In genomic region chr1:77338346-77338745, GRCm38 (mm10) we compare ENCODE assay signal across 29 mouse cellular contexts.
DNase-seq lines count a peak whose midpoint lies in the region; ATAC-seq and TF ChIP-seq lines count a peak whose summit lies in the region.
"Had no signal": no experiment of that assay in that cellular context is flagged by ENCODE, and none has a peak within 500 bp of the region (broad histone marks: within the 10 kb centered on the region; RNA-seq: fewer than 3 reads in every experiment).

No protein-coding gene starts in this region.

- peaks cover 19% of the 10 kb centered on the region for H3K4me1 ChIP-seq in embryonic facial prominence, embryonic 13.5 days
- peaks cover 36% of the 10 kb centered on the region for H3K4me1 ChIP-seq in limb, embryonic 10.5 days
- peaks cover 24% of the 10 kb centered on the region for H3K4me1 ChIP-seq in kidney, embryonic 15.5 days
- no peaks in the 10 kb centered on the region for H3K4me1 ChIP-seq in hindbrain, embryonic 16.5 days (ENCODE audit: control insufficient read depth, insufficient read depth, low read depth, low read length)
- H3K4me1 ChIP-seq: hindbrain, embryonic 13.5 days; neural tube, embryonic 12.5 days had no signal

- H3K36me3 ChIP-seq in embryonic facial prominence, embryonic 13.5 days, result no peaks in the 10 kb centered on the region
- H3K36me3 ChIP-seq in limb, embryonic 10.5 days, result no peaks in the 10 kb centered on the region
- no peaks in the 10 kb centered on the region for H3K36me3 ChIP-seq in kidney, embryonic 15.5 days
- no peaks in the 10 kb centered on the region for H3K36me3 ChIP-seq in hindbrain, embryonic 16.5 days (ENCODE audit: control insufficient read depth, insufficient read depth, low read length)
- H3K36me3 ChIP-seq: heart, embryonic 12.5 days; hindbrain, embryonic 13.5 days; limb, embryonic 15.5 days; neural tube, embryonic 12.5 days had no signal

- H3K27me3 ChIP-seq in embryonic facial prominence, embryonic 13.5 days, result no peaks in the 10 kb centered on the region
- no peaks in the 10 kb centered on the region for H3K27me3 ChIP-seq in limb, embryonic 10.5 days (ENCODE audit: low read depth, poor library complexity, severe bottlenecking)
- no peaks in the 10 kb centered on the region for H3K27me3 ChIP-seq in kidney, embryonic 15.5 days
- no peaks in the 10 kb centered on the region; the same call in 1 of the 2 replicates for H3K27me3 ChIP-seq in hindbrain, embryonic 16.5 days (replicated peaks; ENCODE audit: control insufficient read depth, insufficient read depth, low read length)
- H3K27me3 ChIP-seq: heart, embryonic 12.5 days; hindbrain, embryonic 13.5 days; limb, embryonic 15.5 days; neural tube, embryonic 12.5 days had no signal

- TF ChIP-seq POLR2A in brain, embryonic 14.5 days (IDR thresholded peaks at IDR 0.05; ENCODE audit: borderline replicate concordance, extremely low read depth, insufficient read depth, insufficient read length, poor library complexity, severe bottlenecking), result no peak

- no peak for ATAC-seq in embryonic facial prominence, embryonic 13.5 days (ENCODE audit: insufficient number of reproducible peaks, insufficient read depth, low FRiP score, low TSS enrichment, low read depth)
- ATAC-seq in kidney, embryonic 15.5 days (replicated peaks; ENCODE audit: low FRiP score), result no peak
- no peak for ATAC-seq in hindbrain, embryonic 16.5 days
- ATAC-seq: forebrain, embryonic 14.5 days; inflammation-experienced regulatory T-cells, adult 6 months had no signal

- H3K4me2 ChIP-seq in embryonic facial prominence, embryonic 13.5 days, result no peak overlapping the region
- H3K4me2 ChIP-seq in kidney, embryonic 15.5 days, result no peak overlapping the region
- no peak overlapping the region for H3K4me2 ChIP-seq in hindbrain, embryonic 16.5 days (ENCODE audit: low read length)
- H3K4me2 ChIP-seq: heart, embryonic 12.5 days; hindbrain, embryonic 13.5 days; limb, embryonic 15.5 days; neural tube, embryonic 12.5 days had no signal

- TF ChIP-seq CTCF in brain, embryonic 14.5 days (IDR thresholded peaks at IDR 0.05; ENCODE audit: borderline replicate concordance, extremely low read depth, insufficient read depth, insufficient read length), result no peak

- no peak overlapping the region for H3K9ac ChIP-seq in embryonic facial prominence, embryonic 13.5 days
- no peak overlapping the region for H3K9ac ChIP-seq in kidney, embryonic 15.5 days
- H3K9ac ChIP-seq in hindbrain, embryonic 16.5 days (ENCODE audit: low read depth, low read length), result no peak overlapping the region
- H3K9ac ChIP-seq: heart, embryonic 12.5 days; hindbrain, embryonic 13.5 days; limb, embryonic 15.5 days; liver, embryonic 14.5 days; neural tube, embryonic 12.5 days had no signal

- H3K4me3 ChIP-seq in embryonic facial prominence, embryonic 13.5 days, result no peak overlapping the region
- no peak overlapping the region for H3K4me3 ChIP-seq in limb, embryonic 10.5 days
- H3K4me3 ChIP-seq in kidney, embryonic 15.5 days (replicated peaks), result no peak overlapping the region
- H3K4me3 ChIP-seq in hindbrain, embryonic 16.5 days (ENCODE audit: low read length), result no peak overlapping the region
- H3K4me3 ChIP-seq: gastrocnemius, adult 2 months; heart, adult 2 months; heart, embryonic 12.5 days; hindbrain, embryonic 13.5 days; limb, embryonic 15.5 days; myocyte; neural tube, embryonic 12.5 days had no signal

- peak; percentile 27 for DNase-seq in brain, embryonic 14.5 days (ENCODE audit: low read depth)
- peak; percentile 55 for DNase-seq in embryo, embryonic 10.5 days (ENCODE audit: low spot score)
- peak; percentile 36 for DNase-seq in limb, embryonic 10.5 days (ENCODE audit: low spot score)
- DNase-seq in gastrocnemius, postnatal 4 days (ENCODE audit: low spot score in 2 of 2), result no peak
- no peak for DNase-seq in lung, postnatal 10 days
- DNase-seq: adrenal gland, adult 8-10 months; B cell, adult 2 months; cerebellum, adult 11 months; cerebellum, adult 9-11 months; gastrocnemius, adult 2 months; gastrocnemius, postnatal 36 days; heart, adult 2 months; heart, postnatal 4 days; kidney, adult 2 months; layer of hippocampus, postnatal 36 days; lung, adult 2 months; lung, postnatal 14 days had no signal

- peak overlapping the region; percentile 28; the same call in 1 of the 2 replicates for H3K27ac ChIP-seq in embryonic facial prominence, embryonic 13.5 days
- H3K27ac ChIP-seq in limb, embryonic 10.5 days, result peak overlapping the region; percentile 61; the same call in 1 of the 2 replicates
- no peak overlapping the region for H3K27ac ChIP-seq in kidney, embryonic 15.5 days
- no peak overlapping the region for H3K27ac ChIP-seq in hindbrain, embryonic 16.5 days (ENCODE audit: low read depth, low read length)
- H3K27ac ChIP-seq: gastrocnemius, adult 2 months; heart, adult 2 months; hindbrain, embryonic 13.5 days; kidney, postnatal 0 days; limb, embryonic 15.5 days; liver, embryonic 14.5 days; neural tube, embryonic 12.5 days had no signal

- WGBS in embryonic facial prominence, embryonic 13.5 days, result 49% methylated on average over 6 of the region's 6 CpGs
- WGBS in limb, embryonic 10.5 days, result 16% methylated on average over 6 of the region's 6 CpGs
- WGBS in kidney, embryonic 15.5 days, result 31% methylated on average over 6 of the region's 6 CpGs
- 49% methylated on average over 6 of the region's 6 CpGs for WGBS in hindbrain, embryonic 16.5 days

- no peaks in the 10 kb centered on the region for H3K9me3 ChIP-seq in embryonic facial prominence, embryonic 13.5 days
- no peaks in the 10 kb centered on the region for H3K9me3 ChIP-seq in limb, embryonic 10.5 days (replicated peaks)
- H3K9me3 ChIP-seq in kidney, embryonic 15.5 days (replicated peaks), result no peaks in the 10 kb centered on the region
- H3K9me3 ChIP-seq in hindbrain, embryonic 16.5 days (ENCODE audit: control insufficient read depth, low read length), result no peaks in the 10 kb centered on the region
- H3K9me3 ChIP-seq: heart, embryonic 12.5 days; hindbrain, embryonic 13.5 days; limb, embryonic 15.5 days; neural tube, embryonic 12.5 days had no signal

Comparison
In these comparisons a context has a peak if more than half of its experiments do, and no peak if none do; other contexts are left out.
1. DNase-seq: peak in brain, embryonic 14.5 days (single experiment), embryo, embryonic 10.5 days (single experiment) and limb, embryonic 10.5 days (single experiment); none in gastrocnemius, postnatal 4 days (0 of 2) and lung, postnatal 10 days (single experiment).
2. H3K27ac ChIP-seq: peak in embryonic facial prominence, embryonic 13.5 days (single experiment) and limb, embryonic 10.5 days (single experiment); none in kidney, embryonic 15.5 days (single experiment) and hindbrain, embryonic 16.5 days (single experiment).